Mouse (Mus musculus): ENCODE data around the gene Scg2. TPM values are rescaled to one million over a fixed set of nuclear protein-coding genes. Genes with fewer than 3 reads are reported as not detected.
A peak's percentile ranks its signal among the peaks of the same experiment; 100 is the strongest.

The Scg2 gene
- total RNA-seq (2021): 636 and 745 TPM in 2 replicates
- long read RNA-seq, transcript Scg2-202 (3 exons, 2,317 nt): minor isoform, 347 of 850 reads
- long read RNA-seq, transcript Scg2-201 (2 exons, 2,515 nt): major isoform, 416 of 850 reads
- long read RNA-seq, partial matches to known transcripts: 15 of 850 reads
- long read RNA-seq, other reads (novel, unspliced or antisense): 72 of 850 reads

GRCm38 (mm10) chr1:79439609-79440308 is at the start of gene Scg2:
TSS of gene Scg2 (minus strand) at chr1:79440120.
- DNase-seq: peak; percentile 85

GRCm38 (mm10) chr1:79485546-79485945 is 45.6 kb upstream of the Scg2 start:
- no peak for DNase-seq

- DNase-seq: no peak
Measured at GRCm38 (mm10) chr1:79470856-79471255, 30.9 kb upstream of the Scg2 start.

GRCm38 (mm10) chr1:79469871-79470270 is 30.0 kb upstream of the Scg2 start:
- no peak for DNase-seq

- DNase-seq: no peak
Measured at GRCm38 (mm10) chr1:79466585-79466984, 26.7 kb upstream of the Scg2 start.

- no peak for DNase-seq
Measured at GRCm38 (mm10) chr1:79458558-79458957, 18.6 kb upstream of the Scg2 start.

- DNase-seq: no peak
Measured at GRCm38 (mm10) chr1:79454164-79454563, 14.2 kb upstream of the Scg2 start.

- no peak for DNase-seq
Measured at GRCm38 (mm10) chr1:79452339-79452738, 12.4 kb upstream of the Scg2 start.

- no peak for DNase-seq
Measured at GRCm38 (mm10) chr1:79450343-79451021, 10.6 kb upstream of the Scg2 start.

GRCm38 (mm10) chr1:79449943-79450342 is 10.0 kb upstream of the Scg2 start:
- DNase-seq: no peak

- DNase-seq: no peak
Measured at GRCm38 (mm10) chr1:79445586-79445985, 5.7 kb upstream of the Scg2 start.

GRCm38 (mm10) chr1:79437755-79438154 is 2.2 kb downstream of the Scg2 start:
- no peak for DNase-seq

GRCm38 (mm10) chr1:79436671-79437070 is 3.2 kb downstream of the Scg2 start:
- DNase-seq: no peak

- no peak for DNase-seq
Measured at GRCm38 (mm10) chr1:79429058-79429457, 10.9 kb downstream of the Scg2 start.

GRCm38 (mm10) chr1:79415496-79415895 is 24.4 kb downstream of the Scg2 start:
- DNase-seq: no peak

- no peak for DNase-seq
Measured at GRCm38 (mm10) chr1:79406337-79406942, 33.5 kb downstream of the Scg2 start.

- no peak for DNase-seq
Measured at GRCm38 (mm10) chr1:79401090-79402012, 38.6 kb downstream of the Scg2 start.

GRCm38 (mm10) chr1:79400284-79400683 is 39.6 kb downstream of the Scg2 start:
- no peak for DNase-seq

Measured in adrenal gland, postnatal 25 days (tissue).